Mouse (Mus musculus): ENCODE measurements around the gene Strc.

Strc gene

GRCm38 (mm10) chr2:121372266-121372665 is 14.7 kb downstream of the Strc start:
- H3K27me3 ChIP-seq (ENCODE audit: control insufficient read depth, insufficient read depth, low read length, poor library complexity, severe bottlenecking) = no peaks in the 10 kb centered on the region
- no peak for DNase-seq (ENCODE audit: low read depth, low spot score)
- H3K36me3 ChIP-seq (ENCODE audit: control insufficient read depth, insufficient read depth, low read length, poor library complexity, severe bottlenecking) = no peaks in the 10 kb centered on the region

- DNase-seq (ENCODE audit: low read depth, low spot score) = no peak
- Histone ChIP-seq H3K36me3 (ENCODE audit: control insufficient read depth, insufficient read depth, low read length, poor library complexity, severe bottlenecking) (no peaks in the 10 kb centered on the region), H3K27me3 (ENCODE audit: control insufficient read depth, insufficient read depth, low read length, poor library complexity, severe bottlenecking) (no peaks in the 10 kb centered on the region)
These were observed 16.0 kb downstream of the Strc start for GRCm38 (mm10) chr2:121370921-121371320.

GRCm38 (mm10) chr2:121368831-121369230 is 18.1 kb downstream of the Strc start:
- DNase-seq (ENCODE audit: low read depth, low spot score) = no peak
- H3K27me3 ChIP-seq (ENCODE audit: control insufficient read depth, insufficient read depth, low read length, poor library complexity, severe bottlenecking) = no peaks in the 10 kb centered on the region
- no peaks in the 10 kb centered on the region for H3K36me3 ChIP-seq (ENCODE audit: control insufficient read depth, insufficient read depth, low read length, poor library complexity, severe bottlenecking)

- H3K27me3 ChIP-seq (ENCODE audit: control insufficient read depth, insufficient read depth, low read length, poor library complexity, severe bottlenecking) = no peaks in the 10 kb centered on the region
- no peak for DNase-seq (ENCODE audit: low read depth, low spot score)
- H3K36me3 ChIP-seq (ENCODE audit: control insufficient read depth, insufficient read depth, low read length, poor library complexity, severe bottlenecking) = no peaks in the 10 kb centered on the region
These were observed 23.3 kb downstream of the Strc start for GRCm38 (mm10) chr2:121363656-121364055.

- no peak for DNase-seq (ENCODE audit: low read depth, low spot score)
- H3K36me3 ChIP-seq (ENCODE audit: control insufficient read depth, insufficient read depth, low read length, poor library complexity, severe bottlenecking) = no peaks in the 10 kb centered on the region
- no peaks in the 10 kb centered on the region for H3K27me3 ChIP-seq (ENCODE audit: control insufficient read depth, insufficient read depth, low read length, poor library complexity, severe bottlenecking)
These were observed 27.5 kb downstream of the Strc start for GRCm38 (mm10) chr2:121359461-121359860.

GRCm38 (mm10) chr2:121358381-121358780 is 28.6 kb downstream of the Strc start:
- Histone ChIP-seq H3K27me3 (ENCODE audit: control insufficient read depth, insufficient read depth, low read length, poor library complexity, severe bottlenecking) (no peaks in the 10 kb centered on the region), H3K36me3 (ENCODE audit: control insufficient read depth, insufficient read depth, low read length, poor library complexity, severe bottlenecking) (no peaks in the 10 kb centered on the region)
- peak; percentile 56 for DNase-seq (ENCODE audit: low read depth, low spot score)

GRCm38 (mm10) chr2:121357961-121358360 is 29.0 kb downstream of the Strc start:
- DNase-seq (ENCODE audit: low read depth, low spot score) = no peak
- Histone ChIP-seq H3K36me3 (ENCODE audit: control insufficient read depth, insufficient read depth, low read length, poor library complexity, severe bottlenecking) (no peaks in the 10 kb centered on the region), H3K27me3 (ENCODE audit: control insufficient read depth, insufficient read depth, low read length, poor library complexity, severe bottlenecking) (no peaks in the 10 kb centered on the region)

GRCm38 (mm10) chr2:121357494-121357893 is 29.5 kb downstream of the Strc start, which contains the start of gene Ckmt1:
Gene Ckmt1 (plus strand): TSS chr2:121357714.
- H3K36me3 ChIP-seq (ENCODE audit: control insufficient read depth, insufficient read depth, low read length, poor library complexity, severe bottlenecking) = no peaks in the 10 kb centered on the region
- DNase-seq (ENCODE audit: low read depth, low spot score) = no peak
- no peaks in the 10 kb centered on the region for H3K27me3 ChIP-seq (ENCODE audit: control insufficient read depth, insufficient read depth, low read length, poor library complexity, severe bottlenecking)

GRCm38 (mm10) chr2:121354820-121355592 is 32.0 kb downstream of the Strc start, which contains the start of gene Ppip5k1:
Gene Ppip5k1 (minus strand): TSS chr2:121355396.
- Histone ChIP-seq H3K27me3 (ENCODE audit: control insufficient read depth, insufficient read depth, low read length, poor library complexity, severe bottlenecking) (no peaks in the 10 kb centered on the region), H3K36me3 (ENCODE audit: control insufficient read depth, insufficient read depth, low read length, poor library complexity, severe bottlenecking) (no peaks in the 10 kb centered on the region)
- DNase-seq (ENCODE audit: low read depth, low spot score) = peak; percentile 97

GRCm38 (mm10) chr2:121354378-121354777 is 32.6 kb downstream of the Strc start:
- 0 out of 2 replicates have a peak, but pooled peaks cover 2% of the 10 kb centered on the region for H3K36me3 ChIP-seq (ENCODE audit: control insufficient read depth, insufficient read depth, low read length, poor library complexity, severe bottlenecking)
- DNase-seq (ENCODE audit: low read depth, low spot score) = peak; percentile 5
- no peaks in the 10 kb centered on the region for H3K27me3 ChIP-seq (ENCODE audit: control insufficient read depth, insufficient read depth, low read length, poor library complexity, severe bottlenecking)

GRCm38 (mm10) chr2:121353156-121353555 is 33.8 kb downstream of the Strc start:
- DNase-seq (ENCODE audit: low read depth, low spot score) = no peak
- H3K36me3 ChIP-seq (ENCODE audit: control insufficient read depth, insufficient read depth, low read length, poor library complexity, severe bottlenecking) = 0 out of 2 replicates have a peak, but pooled peaks cover 2% of the 10 kb centered on the region
- H3K27me3 ChIP-seq (ENCODE audit: control insufficient read depth, insufficient read depth, low read length, poor library complexity, severe bottlenecking) = no peaks in the 10 kb centered on the region

- H3K27me3 ChIP-seq (ENCODE audit: control insufficient read depth, insufficient read depth, low read length, poor library complexity, severe bottlenecking) = no peaks in the 10 kb centered on the region
- H3K36me3 ChIP-seq (ENCODE audit: control insufficient read depth, insufficient read depth, low read length, poor library complexity, severe bottlenecking) = peaks cover 3% of the 10 kb centered on the region; the same call in 1 of the 2 replicates
- peak; percentile 45 for DNase-seq (ENCODE audit: low read depth, low spot score)
These were observed 47.9 kb downstream of the Strc start for GRCm38 (mm10) chr2:121339057-121339456.

- Histone ChIP-seq H3K27me3 (ENCODE audit: control insufficient read depth, insufficient read depth, low read length, poor library complexity, severe bottlenecking) (no peaks in the 10 kb centered on the region), H3K36me3 (ENCODE audit: control insufficient read depth, insufficient read depth, low read length, poor library complexity, severe bottlenecking) (peaks cover 4% of the 10 kb centered on the region)
- no peak for DNase-seq (ENCODE audit: low read depth, low spot score)
These were observed 57.5 kb downstream of the Strc start for GRCm38 (mm10) chr2:121329492-121329891.

- no peak for DNase-seq (ENCODE audit: low read depth, low spot score)
- H3K36me3 ChIP-seq (ENCODE audit: control insufficient read depth, insufficient read depth, low read length, poor library complexity, severe bottlenecking) = peaks cover 4% of the 10 kb centered on the region; the same call in 1 of the 2 replicates
These were observed 63.1 kb downstream of the Strc start for GRCm38 (mm10) chr2:121323693-121324470.

GRCm38 (mm10) chr2:121323041-121323440 is 63.9 kb downstream of the Strc start:
- peaks cover 2% of the 10 kb centered on the region; the same call in 1 of the 2 replicates for H3K36me3 ChIP-seq (ENCODE audit: control insufficient read depth, insufficient read depth, low read length, poor library complexity, severe bottlenecking)
- DNase-seq (ENCODE audit: low read depth, low spot score) = no peak
- no peaks in the 10 kb centered on the region for H3K27me3 ChIP-seq (ENCODE audit: control insufficient read depth, insufficient read depth, low read length, poor library complexity, severe bottlenecking)

More at GRCm38 (mm10) chr2:121323693-121324470, 63.1 kb downstream of the Strc start:
- no peaks in the 10 kb centered on the region for H3K27me3 ChIP-seq (ENCODE audit: control insufficient read depth, insufficient read depth, low read length, poor library complexity, severe bottlenecking)
